Mouse (Mus musculus): Measurements from ENCODE around the gene Emid1. TPM values are rescaled to one million over a fixed set of nuclear protein-coding genes. Genes with fewer than 3 reads are reported as not detected.
A peak's percentile ranks its signal among the peaks of the same experiment; 100 is the strongest.

Emid1 gene
- total and polyA plus RNA-seq, 3 experiments = not detected

DNA sequence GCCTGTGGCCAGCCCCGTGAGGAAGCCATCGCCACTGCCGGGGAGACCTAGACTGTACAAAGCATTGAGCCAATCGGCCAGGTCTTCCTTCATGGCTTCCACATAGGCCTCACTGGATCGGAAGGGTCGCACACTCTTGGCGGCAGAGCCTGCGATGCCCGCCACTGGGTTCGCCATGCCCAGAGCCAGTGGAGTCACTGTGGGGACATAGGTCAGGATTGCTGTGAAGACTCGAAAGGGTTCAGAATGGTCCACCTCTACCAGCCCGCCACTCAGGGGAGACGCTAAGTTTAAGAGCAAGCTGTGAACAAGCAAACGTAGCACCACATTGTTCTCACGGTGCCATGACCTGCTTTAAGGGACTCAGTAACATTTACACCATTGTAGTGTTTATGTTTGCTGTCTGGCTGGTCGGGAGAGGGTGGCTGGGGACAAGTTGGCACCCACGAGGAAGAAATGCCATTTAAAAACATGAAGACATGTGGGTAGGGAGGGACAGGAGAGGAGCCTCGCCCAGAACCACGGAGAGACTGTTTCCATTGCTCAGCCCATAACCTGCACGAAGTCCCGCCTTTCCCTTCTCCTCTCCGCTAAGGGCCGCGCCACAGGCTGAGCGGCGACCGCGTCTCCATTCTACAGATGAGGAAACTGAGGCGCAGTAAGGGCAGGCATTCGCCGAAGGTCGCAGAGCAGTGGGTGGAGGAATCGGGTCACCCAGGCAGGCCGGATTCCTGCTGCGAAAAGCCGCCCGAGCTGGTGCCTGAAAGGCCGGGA, 87.6 kb downstream of the Emid1 start:
- dilution Hi-C loops (cut with MboI; ENCODE audit: extremely low pct_ligation_motif_present, extremely low pct_unique_long_range_greater_than_20kb, low sequenced_read_pairs) = no loop called here
- H3K27me3 ChIP-seq (replicated peaks) = peaks cover 20% of the 10 kb centered on the region

DNA sequence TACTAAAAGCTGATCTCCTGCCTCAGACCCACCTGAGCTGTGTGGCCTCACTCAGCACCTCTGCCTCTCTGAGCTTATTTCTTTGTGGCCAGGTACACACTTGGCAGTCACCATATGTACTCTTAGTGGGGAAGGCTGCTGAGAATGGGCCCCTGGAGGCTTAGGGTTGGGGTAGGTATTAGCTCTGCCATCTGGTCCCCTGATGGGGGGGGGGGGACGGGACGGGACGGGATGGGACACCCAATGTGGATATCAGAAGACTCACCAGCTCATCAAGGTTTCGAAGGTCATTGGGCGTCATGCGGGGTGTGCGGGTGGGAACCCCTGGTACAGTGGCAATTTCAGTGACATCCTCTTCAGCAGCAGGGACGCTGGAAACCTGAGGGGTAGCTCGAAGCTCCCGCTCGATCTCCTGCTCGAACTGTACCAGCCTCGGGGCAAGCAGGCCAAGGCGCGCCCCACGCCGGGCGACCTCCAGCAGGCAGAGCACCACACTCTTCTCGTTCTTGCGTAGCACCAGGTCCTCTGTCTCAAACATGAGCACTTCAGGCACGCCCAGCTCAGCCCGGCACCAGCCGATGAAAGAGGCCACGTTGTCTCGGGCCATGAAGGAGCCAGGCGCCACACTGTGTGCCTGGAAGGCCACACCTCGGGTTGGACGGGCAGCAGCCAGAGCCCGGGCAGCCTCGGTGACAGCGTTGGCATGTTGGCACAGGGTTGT, 88.3 kb downstream of the Emid1 start:
- dilution Hi-C loops (cut with MboI; ENCODE audit: extremely low pct_ligation_motif_present, extremely low pct_unique_long_range_greater_than_20kb, low sequenced_read_pairs) = no loop called here
- peaks cover 34 to 53% of the 10 kb centered on the region in 2 experiments for H3K4me1 ChIP-seq (ENCODE audit: control insufficient read depth in 1 of 2, insufficient read depth in 2 of 2)
- no peak for DNase-seq (ENCODE audit: extremely low read depth)
- peaks cover 4 to 23% of the 10 kb centered on the region in 2 experiments for H3K36me3 ChIP-seq (replicated peaks in 1 of 2; ENCODE audit: control insufficient read depth in 1 of 2, insufficient read depth in 1 of 2, low read length in 1 of 2)
- H3K27ac ChIP-seq (ENCODE audit: insufficient read depth, low read depth) = no peak overlapping the region
- H3K27me3 ChIP-seq (replicated peaks) = peaks cover 24% of the 10 kb centered on the region
- in situ Hi-C loops (cut with MboI; ENCODE audit: low pct_ligation_motif_present, low pct_unique_long_range_greater_than_20kb, low sequenced_read_pairs) = loop anchor here (5.0 kb wide), 1 partner anchor 34 kb away; the partner anchor contains the start of genes Ewsr1 and Rhbdd3
- no peak overlapping the region for H3K4me2 ChIP-seq (ENCODE audit: insufficient read depth, low read depth, poor library complexity, severe bottlenecking)
- no peak overlapping the region for H3K9ac ChIP-seq (ENCODE audit: insufficient read depth, low read depth)
- no peak overlapping the region for H3K4me3 ChIP-seq (replicated peaks in 1 of 3; ENCODE audit: low read depth in 2 of 3, low read length in 2 of 3, poor library complexity in 1 of 3)
- no peaks in the 10 kb centered on the region for H3K79me2 ChIP-seq (replicated peaks; ENCODE audit: control insufficient read depth, extremely low read depth, insufficient read depth, poor library complexity, severe bottlenecking)
- TF ChIP-seq JUN (IDR thresholded peaks at IDR 0.05; ENCODE audit: insufficient read depth, low read depth, low read length) (no peak), USF2 (conservative IDR thresholded peaks at IDR 0.05; ENCODE audit: low read depth, low read length) (no peak), CHD1 (IDR thresholded peaks at IDR 0.05; ENCODE audit: low read depth, low read length) (no peak), NELFE (IDR thresholded peaks at IDR 0.05; ENCODE audit: low read depth, low read length) (no peak), UBTF (IDR thresholded peaks at IDR 0.05; ENCODE audit: low read depth, low read length) (no peak), USF1 (IDR thresholded peaks at IDR 0.05; ENCODE audit: low read depth, low read length) (no peak), MYC (IDR thresholded peaks at IDR 0.05; ENCODE audit: low read depth, low read length) (no peak), JUND (conservative IDR thresholded peaks at IDR 0.05; ENCODE audit: low read depth, low read length) (no peak), MXI1 (IDR thresholded peaks at IDR 0.05; ENCODE audit: low read depth, low read length) (no peak), MEF2A (IDR thresholded peaks at IDR 0.05; ENCODE audit: borderline replicate concordance, low read depth, low read length) (no peak), ZMIZ1 (IDR thresholded peaks at IDR 0.05; ENCODE audit: low read depth, low read length) (no peak), CTCF (conservative IDR thresholded peaks at IDR 0.05 in 1 of 2, IDR thresholded peaks at IDR 0.05 in 1 of 2; ENCODE audit: low read depth in 2 of 2, low read length in 2 of 2) (no peak)
- no peaks in the 10 kb centered on the region for H3K9me3 ChIP-seq (replicated peaks; ENCODE audit: low read length)

More for the DNA sequence above, 87.6 kb downstream of the Emid1 start:
- no peaks in the 10 kb centered on the region for H3K79me2 ChIP-seq (replicated peaks; ENCODE audit: control insufficient read depth, extremely low read depth, insufficient read depth, poor library complexity, severe bottlenecking)
- peak overlapping the region; percentile 50; the same call in 1 of the 2 replicates for H3K9ac ChIP-seq (ENCODE audit: insufficient read depth, low read depth)
- DNase-seq (ENCODE audit: extremely low read depth) = no peak
- H3K36me3 ChIP-seq (replicated peaks in 1 of 2; ENCODE audit: control insufficient read depth in 1 of 2, insufficient read depth in 1 of 2, low read length in 1 of 2) = peaks cover 11 to 30% of the 10 kb centered on the region in 2 experiments
- TF ChIP-seq MEF2A (IDR thresholded peaks at IDR 0.05; ENCODE audit: borderline replicate concordance, low read depth, low read length) (no peak), ETS1 (conservative IDR thresholded peaks at IDR 0.05; ENCODE audit: low read depth, low read length) (no peak), POLR2A (IDR thresholded peaks at IDR 0.05; ENCODE audit: low read depth, low read length) (no peak), TBP (conservative IDR thresholded peaks at IDR 0.05; ENCODE audit: low read depth, low read length) (no peak)
- peaks cover 27 to 46% of the 10 kb centered on the region in 2 experiments for H3K4me1 ChIP-seq (ENCODE audit: control insufficient read depth in 1 of 2, insufficient read depth in 2 of 2)
- in situ Hi-C loops (cut with MboI; ENCODE audit: low pct_ligation_motif_present, low pct_unique_long_range_greater_than_20kb, low sequenced_read_pairs) = loop anchor here (5.0 kb wide), 2 partner anchors 33 to 47 kb away; partner anchors contain the start of genes Ewsr1 and Rhbdd3
- peak overlapping the region; percentile 58 for H3K4me2 ChIP-seq (ENCODE audit: insufficient read depth, low read depth, poor library complexity, severe bottlenecking)
- H3K9me3 ChIP-seq (replicated peaks; ENCODE audit: low read length) = no peaks in the 10 kb centered on the region
- no peak overlapping the region for H3K27ac ChIP-seq (ENCODE audit: insufficient read depth, low read depth)
- peak overlapping the region; percentile 53 to 68 (median 53) for H3K4me3 ChIP-seq (replicated peaks in 1 of 3; ENCODE audit: low read depth in 2 of 3, low read length in 2 of 3, poor library complexity in 1 of 3)
